Mouse (Mus musculus): ENCODE results near the gene Ccdc170.
A peak's percentile ranks its signal among the peaks of the same experiment; 100 is the strongest.

DNA sequence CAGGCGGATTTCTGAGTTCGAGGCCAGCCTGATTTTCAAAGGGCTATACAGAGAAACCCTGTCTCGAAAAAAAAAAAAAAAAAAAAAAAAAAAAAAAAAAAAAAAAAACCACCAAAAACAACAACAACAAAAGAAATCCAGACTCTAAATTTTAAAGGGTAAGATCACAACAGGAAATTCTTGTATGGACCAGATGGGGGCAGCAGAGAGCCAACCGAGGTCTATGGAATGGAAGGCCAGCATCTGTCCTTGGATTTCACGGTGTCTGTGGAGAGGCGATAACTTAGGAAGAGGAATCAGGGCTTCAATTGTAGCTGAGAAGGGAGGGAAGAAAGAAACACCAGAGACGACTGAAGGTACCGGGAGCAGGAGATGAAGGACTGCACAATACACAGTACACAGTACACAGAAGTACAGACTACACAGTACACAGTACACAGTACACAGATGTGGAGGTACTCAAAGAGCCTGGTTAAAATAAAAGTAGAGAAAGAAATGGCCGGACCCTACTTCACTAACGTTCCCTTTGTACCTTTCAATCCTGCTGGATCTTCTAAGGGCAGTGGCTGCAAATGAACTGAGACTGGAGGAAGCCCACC is 116.0 kb downstream of the Ccdc170 start:
- no peak for TF ChIP-seq POLR2A (IDR thresholded peaks at IDR 0.05; ENCODE audit: insufficient read depth, low read depth, low read length)
- peak; percentile 69 for TF ChIP-seq CTCF (IDR thresholded peaks at IDR 0.05)
- no peak for TF ChIP-seq EP300 (IDR thresholded peaks at IDR 0.05; ENCODE audit: insufficient read depth, low read depth, low read length)
